Mouse (Mus musculus) C2C12 (cell line): ENCODE data around the gene Klf9.

Experiments
- CTCF ChIP-seq: IDR thresholded peaks from one replicate; pipeline ENCODE4 v1.5.1; 2011; ENCODE audit not compliant: control insufficient read depth, insufficient read depth, insufficient read length
- FOSL1 ChIP-seq: IDR thresholded peaks from one replicate; pipeline ENCODE4 v1.8.0; 2011; ENCODE audit warnings: mild to moderate bottlenecking, low read length; ENCODE audit not compliant: poor library complexity, insufficient read depth, severe bottlenecking
- MAX ChIP-seq: IDR thresholded peaks from one replicate; pipeline ENCODE4 v1.6.1; 2011; ENCODE audit warnings: mild to moderate bottlenecking, control low read depth
- MYOD1 ChIP-seq: IDR thresholded peaks from one replicate; pipeline ENCODE4 v1.6.1; 2011; ENCODE audit warnings: low read depth; ENCODE audit not compliant: control insufficient read depth, insufficient read length
- MYOG ChIP-seq: IDR thresholded peaks from one replicate; pipeline ENCODE4 v1.6.1; 2011; ENCODE audit not compliant: control insufficient read depth, insufficient read length; ENCODE audit errors: extremely low read depth
- USF1 ChIP-seq: IDR thresholded peaks from one replicate; pipeline ENCODE4 v1.6.1; 2011; ENCODE audit warnings: low read depth, mild to moderate bottlenecking, control low read depth, moderate library complexity

DNA sequence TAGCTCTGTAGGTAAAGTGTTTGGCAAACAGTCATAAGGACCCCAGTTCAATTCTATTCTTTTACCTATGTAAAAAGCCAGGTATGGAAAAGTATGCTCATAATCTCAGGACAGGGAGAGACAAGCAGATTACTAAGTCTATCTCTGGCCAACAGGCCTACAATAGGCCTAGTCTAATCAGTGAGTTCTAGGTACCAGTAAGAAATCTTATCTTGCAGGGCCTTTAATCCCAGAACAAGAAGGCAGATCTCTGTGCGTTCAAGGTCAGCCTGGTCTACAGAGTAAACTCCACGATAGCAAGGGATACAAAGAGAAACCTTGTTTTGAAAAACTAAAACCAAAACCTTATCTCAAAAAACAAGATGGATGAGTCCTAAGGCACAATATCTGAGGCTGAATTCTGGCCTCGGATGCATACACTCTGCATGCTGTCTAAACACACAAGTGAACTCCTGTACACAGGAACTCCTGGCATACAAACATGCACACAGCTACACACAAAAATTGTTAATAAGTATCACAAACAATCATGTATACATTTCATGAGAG is 62.6 kb downstream of the Klf9 start:
- TF ChIP-seq CTCF: no peak
- TF ChIP-seq FOSL1: no peak
- TF ChIP-seq MAX: no peak
- TF ChIP-seq USF1: no peak
- no peak for TF ChIP-seq MYOG
- TF ChIP-seq MYOD1: no peak
